Mouse (Mus musculus): ENCODE measurements around the gene Txn1.

GRCm38 (mm10) chr4:57934181-57934580 lies 22.0 kb downstream of the Txn1 start:
- TF ChIP-seq CTCF (IDR thresholded peaks at IDR 0.05; ENCODE audit: low read depth) (no peak), EP300 (optimal IDR thresholded peaks at IDR 0.05) (no peak)
